Mouse (Mus musculus): ENCODE data around the gene Acin1. TPM values are rescaled to one million over a fixed set of nuclear protein-coding genes. Genes with fewer than 3 reads are reported as not detected.

Gene Acin1
- 130 and 132 TPM in 2 replicates for polyA plus RNA-seq (2015; fragmentation: Nextera tagmentation; extraction: Ambion mirVana)

DNA sequence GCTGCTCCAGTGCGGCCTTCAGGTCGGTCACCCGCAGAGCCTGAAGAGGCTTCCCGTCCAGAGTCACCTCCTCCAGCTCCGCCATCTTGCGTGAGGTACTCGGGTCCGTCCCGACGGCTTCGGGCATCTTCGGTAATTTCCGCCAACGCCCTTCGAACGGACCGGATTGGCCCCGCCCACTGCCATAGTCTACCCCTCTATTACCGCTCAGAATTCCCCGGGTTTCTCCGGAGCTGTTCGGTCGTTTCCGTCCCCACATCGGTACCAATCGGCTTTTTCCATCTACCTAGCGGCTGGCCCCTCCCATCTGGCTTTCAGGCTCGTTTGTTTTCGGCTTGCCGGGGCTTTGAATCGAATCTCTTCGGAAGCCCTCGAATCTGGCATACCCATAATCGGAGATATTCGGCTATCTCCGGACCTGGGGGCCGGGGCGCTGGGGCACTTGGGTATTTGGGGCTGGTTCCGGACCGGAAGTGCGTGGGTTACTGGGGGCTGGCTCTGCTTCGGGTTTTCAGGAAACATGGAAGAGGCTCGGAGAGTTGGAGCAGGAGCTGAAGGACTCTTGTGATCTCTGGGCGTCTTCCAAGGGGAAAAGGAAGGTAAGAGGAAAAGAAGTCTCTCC, at the start of gene Acin1:
Acin1 (minus strand) TSS at position 410 of the 622 bp plus-strand sequence.
- Histone ChIP-seq H3K4me2 (replicated peaks) (peak within 1 kb of the TSS; percentile 55), H3K9ac (peak within 1 kb of the TSS; percentile 96), H3K9me3 (replicated peaks) (no peaks in the 10 kb centered on the region), H3K4me3 (replicated peaks) (peak within 1 kb of the TSS; percentile 88), H3K36me3 (peaks cover 37% of the 10 kb centered on the region), H3K27me3 (no peaks in the 10 kb centered on the region), H3K4me1 (peaks cover 14% of the 10 kb centered on the region), H3K27ac (replicated peaks) (peak within 1 kb of the TSS; percentile 98)
- ATAC-seq (ENCODE audit: insufficient number of reproducible peaks, low FRiP score, low TSS enrichment, low read depth): peak; percentile 98
- under 1% methylated on average over 44 of the region's 44 CpGs for WGBS

DNA sequence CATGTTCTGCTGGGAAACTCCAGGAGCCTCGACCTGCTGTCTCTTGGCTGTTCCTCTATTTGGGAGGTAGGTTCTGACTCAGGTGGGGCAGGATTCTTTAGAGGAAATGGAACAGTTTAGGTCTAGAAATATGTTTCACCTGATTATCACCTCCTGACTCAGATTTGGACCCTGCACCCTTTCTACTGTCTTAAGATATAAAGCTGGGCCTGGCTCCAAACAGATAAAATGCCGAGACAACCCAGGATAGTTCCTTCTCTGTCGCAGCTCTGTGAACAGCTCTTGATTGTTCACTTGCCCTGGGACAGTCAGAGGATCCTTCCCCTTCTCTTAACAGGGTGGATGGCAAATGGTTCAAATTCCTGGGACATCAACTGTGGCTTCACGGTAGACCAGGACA, 48.5 kb upstream of the Acin1 start:
- Histone ChIP-seq H3K27ac (replicated peaks) (no peak overlapping the region), H3K4me3 (replicated peaks) (no peak overlapping the region), H3K36me3 (no peaks in the 10 kb centered on the region), H3K9ac (no peak overlapping the region), H3K27me3 (no peaks in the 10 kb centered on the region), H3K9me3 (replicated peaks) (no peaks in the 10 kb centered on the region), H3K4me1 (peaks cover 7% of the 10 kb centered on the region), H3K4me2 (replicated peaks) (no peak overlapping the region)
- 75% methylated on average over 4 of the region's 4 CpGs for WGBS
- no peak for ATAC-seq (ENCODE audit: insufficient number of reproducible peaks, low FRiP score, low TSS enrichment, low read depth)

DNA sequence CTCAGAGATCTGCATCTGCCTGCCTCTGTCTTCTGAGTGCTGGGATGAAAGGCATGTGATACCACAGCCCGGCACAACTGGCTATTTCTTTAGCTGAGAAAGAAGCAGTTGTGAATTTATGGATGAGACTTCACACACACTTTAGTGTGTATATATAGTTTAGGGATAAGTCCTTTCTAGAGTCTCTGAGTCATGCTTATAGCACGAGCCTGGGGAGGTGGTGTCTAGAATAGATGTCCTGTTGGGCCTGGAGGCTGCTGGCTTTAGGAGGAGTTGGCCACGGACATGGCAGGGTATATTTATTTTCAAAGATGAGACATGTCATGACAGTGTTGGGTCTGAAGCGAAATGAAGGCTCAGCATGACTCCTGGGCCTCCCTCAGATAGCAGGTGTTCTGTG, 47.3 kb upstream of the Acin1 start:
- H3K27me3 ChIP-seq: no peaks in the 10 kb centered on the region
- 67% methylated on average over 4 of the region's 4 CpGs for WGBS
- H3K4me3 ChIP-seq (replicated peaks): no peak overlapping the region
- H3K9me3 ChIP-seq (replicated peaks): no peaks in the 10 kb centered on the region
- H3K27ac ChIP-seq (replicated peaks): no peak overlapping the region
- H3K36me3 ChIP-seq: no peaks in the 10 kb centered on the region
- H3K4me2 ChIP-seq (replicated peaks): no peak overlapping the region
- peaks cover 7% of the 10 kb centered on the region for H3K4me1 ChIP-seq
- H3K9ac ChIP-seq: no peak overlapping the region
- ATAC-seq (ENCODE audit: insufficient number of reproducible peaks, low FRiP score, low TSS enrichment, low read depth): no peak

DNA sequence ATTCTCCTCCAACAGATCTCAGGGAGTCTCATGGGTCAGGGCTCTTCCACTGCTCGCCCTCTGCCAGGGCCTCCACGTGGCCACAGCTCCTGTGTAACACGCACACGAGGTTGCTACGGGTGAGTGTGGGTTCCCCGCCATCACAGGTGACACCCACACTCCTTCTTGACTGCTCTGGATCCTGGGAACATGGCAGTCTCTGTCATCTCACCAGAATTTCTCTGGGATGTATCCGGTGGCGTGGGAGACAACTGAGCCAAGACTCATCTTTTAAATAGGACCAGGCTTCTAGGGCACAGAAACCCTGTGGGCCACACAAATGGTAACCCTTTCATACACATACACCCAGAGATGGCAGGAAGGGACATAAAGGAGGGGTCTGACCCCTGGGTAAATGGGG, 45.5 kb upstream of the Acin1 start:
- Histone ChIP-seq H3K27me3 (no peaks in the 10 kb centered on the region), H3K4me3 (replicated peaks) (no peak overlapping the region), H3K4me2 (replicated peaks) (no peak overlapping the region), H3K27ac (replicated peaks) (no peak overlapping the region), H3K9me3 (replicated peaks) (no peaks in the 10 kb centered on the region), H3K36me3 (no peaks in the 10 kb centered on the region), H3K9ac (no peak overlapping the region), H3K4me1 (peaks cover 7% of the 10 kb centered on the region)
- no peak for ATAC-seq (ENCODE audit: insufficient number of reproducible peaks, low FRiP score, low TSS enrichment, low read depth)
- WGBS: 87% methylated on average over 8 of the region's 8 CpGs

DNA sequence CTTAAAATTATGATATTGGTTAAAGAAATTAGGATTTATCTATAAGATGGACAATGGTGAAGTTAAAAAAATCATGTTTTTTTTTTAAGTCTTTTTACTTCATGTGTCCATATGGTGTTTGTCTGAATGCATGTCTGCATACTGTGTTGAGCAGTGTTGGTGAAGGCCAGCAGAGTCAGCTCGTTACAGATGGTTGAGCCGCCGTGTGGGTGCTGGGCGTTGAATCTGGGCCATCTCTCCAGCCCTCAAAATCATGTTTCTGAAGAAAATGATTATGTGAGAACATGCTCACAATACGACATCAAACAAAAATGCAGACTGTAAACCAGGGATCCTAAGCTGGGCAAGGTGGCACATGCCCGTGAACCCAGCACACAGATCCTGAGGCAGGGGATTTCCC, 43.6 kb upstream of the Acin1 start:
- Histone ChIP-seq H3K9me3 (replicated peaks) (no peaks in the 10 kb centered on the region), H3K27me3 (no peaks in the 10 kb centered on the region), H3K36me3 (no peaks in the 10 kb centered on the region), H3K4me2 (replicated peaks) (no peak overlapping the region), H3K27ac (replicated peaks) (no peak overlapping the region), H3K4me1 (no peaks in the 10 kb centered on the region), H3K9ac (no peak overlapping the region), H3K4me3 (replicated peaks) (no peak overlapping the region)
- no peak for ATAC-seq (ENCODE audit: insufficient number of reproducible peaks, low FRiP score, low TSS enrichment, low read depth)
- WGBS: 68% methylated on average over 6 of the region's 6 CpGs

DNA sequence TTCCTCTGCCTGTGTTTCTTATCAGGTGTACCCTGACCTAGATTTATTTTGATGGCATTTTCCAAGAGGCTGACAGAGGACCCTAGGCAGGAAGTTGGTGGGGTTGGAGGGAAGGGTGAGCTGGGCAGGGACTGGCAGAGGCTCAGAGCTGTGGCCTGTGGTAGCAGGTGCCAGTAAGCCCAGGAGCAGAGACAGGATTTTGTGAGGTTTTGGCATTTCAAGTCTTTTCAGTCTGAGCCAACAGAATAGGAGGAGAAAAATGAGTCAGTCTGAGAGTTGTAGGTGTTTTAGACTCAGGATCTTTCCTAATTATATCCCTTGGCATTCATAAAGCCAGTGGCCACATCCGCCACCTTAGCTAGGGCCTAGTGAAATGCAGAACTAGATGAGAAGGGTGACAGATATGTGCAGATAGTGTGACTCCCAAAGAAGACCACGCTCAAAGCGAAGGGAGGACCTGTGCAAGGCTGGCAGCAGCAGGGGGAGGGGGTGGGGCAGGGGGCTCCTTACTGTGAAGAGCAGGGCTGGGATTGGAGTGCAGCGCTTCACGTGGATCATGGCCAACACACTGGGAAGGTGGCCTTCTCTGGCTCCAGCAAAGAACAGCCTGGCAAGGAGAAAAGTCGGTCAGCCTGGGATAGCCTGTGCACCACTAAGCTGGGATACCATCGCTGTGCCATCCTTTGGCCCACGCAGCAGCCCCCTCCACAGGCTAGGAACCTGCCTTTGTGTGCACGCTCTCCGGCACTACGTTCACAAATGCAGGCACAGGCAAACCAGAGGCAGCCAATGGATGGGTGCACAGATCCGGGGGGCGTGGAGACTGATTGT, 42.3 kb upstream of the Acin1 start:
- no peaks in the 10 kb centered on the region for H3K4me1 ChIP-seq
- no peak overlapping the region for H3K4me2 ChIP-seq (replicated peaks)
- WGBS: 70% methylated on average over 13 of the region's 13 CpGs
- H3K9me3 ChIP-seq (replicated peaks): no peaks in the 10 kb centered on the region
- no peak overlapping the region for H3K4me3 ChIP-seq (replicated peaks)
- H3K9ac ChIP-seq: no peak overlapping the region
- H3K36me3 ChIP-seq: no peaks in the 10 kb centered on the region
- no peak for ATAC-seq (ENCODE audit: insufficient number of reproducible peaks, low FRiP score, low TSS enrichment, low read depth)
- no peak overlapping the region for H3K27ac ChIP-seq (replicated peaks)
- H3K27me3 ChIP-seq: no peaks in the 10 kb centered on the region

DNA sequence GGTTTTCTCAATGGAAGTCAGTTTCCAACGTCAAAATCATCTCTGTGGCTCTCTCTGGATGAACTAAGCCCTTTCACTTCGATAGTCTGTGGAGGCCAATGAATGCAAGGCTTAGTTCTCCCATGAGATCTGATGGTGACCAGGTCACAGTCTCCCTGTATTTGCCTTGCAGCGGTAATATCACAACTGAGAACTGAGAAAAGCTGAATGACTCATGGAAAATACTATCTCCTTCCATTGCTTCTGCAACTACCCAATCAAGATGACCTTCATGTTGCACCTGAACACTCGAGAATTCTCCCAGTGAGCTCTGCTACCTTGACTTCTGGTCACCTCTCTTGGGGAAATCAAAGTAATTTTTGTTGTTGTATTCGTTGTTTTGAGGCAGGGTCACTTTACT, 40.8 kb upstream of the Acin1 start:
- no peak for ATAC-seq (ENCODE audit: insufficient number of reproducible peaks, low FRiP score, low TSS enrichment, low read depth)
- no peaks in the 10 kb centered on the region for H3K9me3 ChIP-seq (replicated peaks)
- H3K9ac ChIP-seq: no peak overlapping the region
- H3K27ac ChIP-seq (replicated peaks): no peak overlapping the region
- WGBS: 68% methylated on average over 5 of the region's 5 CpGs
- H3K4me1 ChIP-seq: no peaks in the 10 kb centered on the region
- no peak overlapping the region for H3K4me3 ChIP-seq (replicated peaks)
- H3K4me2 ChIP-seq (replicated peaks): no peak overlapping the region
- H3K36me3 ChIP-seq: no peaks in the 10 kb centered on the region
- H3K27me3 ChIP-seq: no peaks in the 10 kb centered on the region

DNA sequence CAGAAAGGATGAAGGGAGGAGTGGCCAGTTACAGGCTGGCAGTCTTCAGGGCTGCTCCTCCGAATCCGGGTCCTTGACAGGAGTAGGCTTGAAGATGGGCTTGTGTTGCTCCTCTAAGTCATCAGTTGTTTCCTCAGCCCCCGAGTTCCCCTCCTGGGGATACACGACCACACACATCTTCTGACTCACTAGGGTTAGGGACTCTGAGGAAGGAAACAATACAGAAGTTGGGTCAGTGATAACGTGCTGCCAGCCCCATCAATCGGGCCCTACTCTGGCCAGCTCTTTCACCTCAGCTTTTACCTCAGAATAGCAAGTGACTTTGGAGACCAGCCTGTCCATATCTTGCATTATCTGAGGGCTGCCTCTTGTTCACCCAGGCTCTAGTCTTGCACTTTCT, 37.3 kb upstream of the Acin1 start:
- Histone ChIP-seq H3K27me3 (no peaks in the 10 kb centered on the region), H3K4me1 (no peaks in the 10 kb centered on the region), H3K4me2 (replicated peaks) (no peak overlapping the region), H3K4me3 (replicated peaks) (no peak overlapping the region), H3K27ac (replicated peaks) (no peak overlapping the region), H3K36me3 (no peaks in the 10 kb centered on the region), H3K9me3 (replicated peaks) (no peaks in the 10 kb centered on the region), H3K9ac (no peak overlapping the region)
- WGBS: 72% methylated on average over 6 of the region's 6 CpGs
- ATAC-seq (ENCODE audit: insufficient number of reproducible peaks, low FRiP score, low TSS enrichment, low read depth): no peak

DNA sequence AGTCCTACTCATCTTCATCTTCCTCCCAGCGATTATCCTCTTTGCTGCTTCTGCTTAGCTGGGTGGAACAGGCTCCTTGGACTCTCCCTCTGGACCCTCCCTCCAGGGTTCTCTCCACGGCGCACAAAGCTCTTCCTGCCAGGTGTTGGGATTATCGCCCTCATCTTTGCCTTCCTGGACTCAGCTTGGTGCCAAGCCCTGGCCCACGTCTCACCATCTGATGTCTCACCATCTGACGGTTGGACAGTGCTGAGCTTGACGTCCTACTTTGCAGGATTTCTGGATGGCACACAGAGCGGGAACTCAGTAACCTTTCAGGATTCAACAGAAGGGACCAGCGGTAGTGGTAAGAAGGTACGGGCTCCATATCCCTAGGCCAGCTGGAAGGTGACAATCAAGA, 35.0 kb upstream of the Acin1 start:
- Histone ChIP-seq H3K4me2 (replicated peaks) (no peak overlapping the region), H3K9ac (no peak overlapping the region), H3K27ac (replicated peaks) (no peak overlapping the region), H3K4me3 (replicated peaks) (no peak overlapping the region), H3K36me3 (no peaks in the 10 kb centered on the region), H3K27me3 (no peaks in the 10 kb centered on the region), H3K9me3 (replicated peaks) (no peaks in the 10 kb centered on the region), H3K4me1 (no peaks in the 10 kb centered on the region)
- no peak for ATAC-seq (ENCODE audit: insufficient number of reproducible peaks, low FRiP score, low TSS enrichment, low read depth)
- WGBS: 72% methylated on average over 10 of the region's 10 CpGs

DNA sequence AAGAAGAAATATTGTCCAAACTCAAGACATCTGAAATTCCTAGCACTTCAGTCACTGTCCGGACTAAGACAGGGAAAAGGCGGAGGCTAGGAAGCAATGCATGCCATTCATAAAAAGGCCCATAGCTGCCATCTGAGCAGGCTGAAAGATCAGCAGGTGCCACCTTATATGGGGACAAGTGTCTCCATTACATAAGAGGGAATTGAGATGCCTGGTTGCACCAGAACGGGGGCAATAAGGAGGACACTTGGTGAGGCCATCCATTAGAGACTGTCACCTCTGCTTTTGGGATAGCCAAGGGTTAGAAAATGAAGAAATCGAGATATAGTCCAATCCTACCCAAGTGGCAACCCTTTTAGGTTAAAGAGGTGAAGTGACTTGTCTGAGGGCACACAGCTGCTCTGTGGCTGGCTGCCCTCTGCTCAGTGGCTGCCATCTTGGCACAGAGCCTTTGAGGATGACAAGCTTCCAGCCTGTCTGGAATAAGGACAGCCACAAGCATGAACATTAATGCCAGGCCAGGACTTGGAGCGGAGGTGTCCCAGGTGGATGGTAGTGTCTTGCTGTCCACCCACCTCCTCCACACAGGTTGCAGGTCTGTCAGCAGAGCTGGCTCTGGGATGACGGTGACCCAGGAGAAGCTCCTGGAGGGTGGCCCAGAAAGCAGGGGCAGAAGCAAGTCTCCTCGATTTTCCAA, 34.1 kb upstream of the Acin1 start:
- Histone ChIP-seq H3K4me3 (replicated peaks) (no peak overlapping the region), H3K36me3 (no peaks in the 10 kb centered on the region), H3K9me3 (replicated peaks) (no peaks in the 10 kb centered on the region), H3K27me3 (no peaks in the 10 kb centered on the region), H3K9ac (no peak overlapping the region), H3K4me1 (no peaks in the 10 kb centered on the region), H3K4me2 (replicated peaks) (no peak overlapping the region), H3K27ac (replicated peaks) (no peak overlapping the region)
- no peak for ATAC-seq (ENCODE audit: insufficient number of reproducible peaks, low FRiP score, low TSS enrichment, low read depth)
- 80% methylated on average over 7 of the region's 7 CpGs for WGBS

DNA sequence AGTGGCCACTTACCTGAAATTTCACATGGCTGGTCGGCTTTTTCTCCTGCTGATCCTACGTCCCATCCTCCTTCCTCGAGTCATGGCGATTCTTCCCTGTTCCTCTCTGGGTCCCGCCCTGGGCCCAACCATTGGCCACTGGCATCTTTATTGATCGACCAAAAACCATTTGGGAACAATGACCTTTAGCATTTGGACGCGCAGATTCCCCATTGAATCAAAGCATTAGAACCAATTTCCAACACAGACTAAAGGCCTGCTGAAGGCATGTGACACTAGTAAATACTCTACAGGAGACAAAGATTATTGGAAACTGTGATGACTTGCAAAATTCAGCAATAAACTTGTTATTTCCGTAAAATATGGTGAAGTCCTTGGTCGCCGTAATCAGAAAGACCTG, 33.3 kb upstream of the Acin1 start:
- Histone ChIP-seq H3K4me2 (replicated peaks) (no peak overlapping the region), H3K27ac (replicated peaks) (no peak overlapping the region), H3K9me3 (replicated peaks) (no peaks in the 10 kb centered on the region), H3K4me1 (no peaks in the 10 kb centered on the region), H3K4me3 (replicated peaks) (no peak overlapping the region), H3K9ac (no peak overlapping the region), H3K36me3 (no peaks in the 10 kb centered on the region), H3K27me3 (0 out of 2 replicates have a peak, but pooled peaks cover under 1% of the 10 kb centered on the region)
- 90% methylated on average over 11 of the region's 11 CpGs for WGBS
- no peak for ATAC-seq (ENCODE audit: insufficient number of reproducible peaks, low FRiP score, low TSS enrichment, low read depth)

Data from embryonic facial prominence, embryonic 15.5 days (tissue).